Mouse (Mus musculus) effector memory CD4-positive, alpha-beta T cell, adult 5 months (primary cell): ENCODE results near the gene Ropn1l. TPM values are rescaled to one million over a fixed set of nuclear protein-coding genes. Genes with fewer than 3 reads are reported as not detected.

Experiments used
- polyA plus RNA-seq: library from polyadenylated mRNA; unstranded; fragments of 100-300 nt; shearing (Covaris generic); gene quantifications from one replicate; pipeline ENCODE4 v1.2.1, GENCODE M21; 2017

Ropn1l gene
- 0.92 TPM for polyA plus RNA-seq

GRCm38 (mm10) chr15:31453098-31453916, at the start of gene Ropn1l:
Gene Ropn1l (minus strand): TSS chr15:31453737.

Other genes with a start within 250 kb of the Ropn1l start
- 59.6 TPM for gene Dap, start 229.4 kb downstream of the Ropn1l start, polyA plus RNA-seq
- 0.76 TPM for gene Ankrd33b, start 86.0 kb downstream of the Ropn1l start, polyA plus RNA-seq
- 11.4 TPM for gene March6, start 77.3 kb upstream of the Ropn1l start, polyA plus RNA-seq
- gene Cmbl, start 111.7 kb upstream of the Ropn1l start, polyA plus RNA-seq = not detected
- 278 TPM for gene Cct5, start 148.1 kb upstream of the Ropn1l start, polyA plus RNA-seq
- 9.9 TPM for gene Fam173b, start 148.1 kb upstream of the Ropn1l start, polyA plus RNA-seq